In genomic region chr7:80200588-80200945, GRCm38 (mm10) we compare ENCODE assay signal across 12 mouse cellular contexts. TPM values are rescaled to one million over a fixed set of nuclear protein-coding genes. Genes with fewer than 3 reads are reported as not detected.
DNase-seq lines count a peak whose midpoint lies in the region; ATAC-seq lines count a peak whose summit lies in the region.
"Had no signal": no experiment of that assay in that cellular context is flagged by ENCODE, and none has a peak within 500 bp of the region (broad histone marks: within the 10 kb centered on the region; RNA-seq: fewer than 3 reads in every experiment).

No protein-coding gene starts in this region.

- WGBS in forebrain, embryonic 10.5 days = 91% methylated on average over 6 of the region's 6 CpGs
- WGBS in forebrain, embryonic 11.5 days = 89% methylated on average over 6 of the region's 6 CpGs
- 62% methylated on average over 6 of the region's 6 CpGs for WGBS in liver, embryonic 16.5 days (ENCODE audit: insufficient replicate concordance)
- 75% methylated on average over 6 of the region's 6 CpGs for WGBS in stomach, embryonic 15.5 days

- H3K27me3 ChIP-seq in forebrain, embryonic 10.5 days (ENCODE audit: poor library complexity, severe bottlenecking) = no peaks in the 10 kb centered on the region
- no peaks in the 10 kb centered on the region for H3K27me3 ChIP-seq in forebrain, embryonic 11.5 days (ENCODE audit: control insufficient read depth, insufficient read depth, low read length)
- no peaks in the 10 kb centered on the region for H3K27me3 ChIP-seq in megakaryocyte, embryonic 14.5 days (replicated peaks)
- no peaks in the 10 kb centered on the region for H3K27me3 ChIP-seq in liver, embryonic 16.5 days (ENCODE audit: control insufficient read depth, insufficient read depth, low read depth, low read length)
- no peaks in the 10 kb centered on the region for H3K27me3 ChIP-seq in stomach, embryonic 15.5 days (replicated peaks)

- no peak overlapping the region for H3K9ac ChIP-seq in forebrain, embryonic 11.5 days (ENCODE audit: low read length)
- H3K9ac ChIP-seq in liver, embryonic 16.5 days (ENCODE audit: low read depth, low read length) = peak overlapping the region; percentile 99
- H3K9ac ChIP-seq in stomach, embryonic 15.5 days = no peak overlapping the region

- H3K4me1 ChIP-seq in forebrain, embryonic 10.5 days = peaks cover 87% of the 10 kb centered on the region
- peaks cover 10% of the 10 kb centered on the region for H3K4me1 ChIP-seq in forebrain, embryonic 11.5 days (replicated peaks; ENCODE audit: control insufficient read depth, insufficient read depth, low read length)
- peaks cover 82% of the 10 kb centered on the region for H3K4me1 ChIP-seq in megakaryocyte, embryonic 14.5 days
- H3K4me1 ChIP-seq in liver, embryonic 16.5 days (ENCODE audit: control insufficient read depth, low read depth, low read length) = peaks cover 87% of the 10 kb centered on the region
- H3K4me1 ChIP-seq in stomach, embryonic 15.5 days = peaks cover 51% of the 10 kb centered on the region

- no peak for DNase-seq in forebrain, embryonic 10.5 days (ENCODE audit: extremely low spot score, low spot score)
- DNase-seq in forebrain, embryonic 11.5 days (ENCODE audit: low spot score) = no peak
- DNase-seq in frontal cortex, postnatal 36 days (ENCODE audit: low spot score in 2 of 2) = no peak
- DNase-seq in layer of hippocampus, postnatal 25 days (ENCODE audit: extremely low spot score in 1 of 2, low spot score in 1 of 2) = no peak
- DNase-seq: cerebellum, adult 18-20 months; kidney, adult 18-20 months; thymus, adult 2 months had no signal

- no peaks in the 10 kb centered on the region for H3K9me3 ChIP-seq in forebrain, embryonic 10.5 days
- no peaks in the 10 kb centered on the region for H3K9me3 ChIP-seq in forebrain, embryonic 11.5 days (ENCODE audit: control insufficient read depth, low read length)
- H3K9me3 ChIP-seq in megakaryocyte, embryonic 14.5 days = no peaks in the 10 kb centered on the region
- no peaks in the 10 kb centered on the region for H3K9me3 ChIP-seq in liver, embryonic 16.5 days (replicated peaks; ENCODE audit: control insufficient read depth, low read length)
- no peaks in the 10 kb centered on the region for H3K9me3 ChIP-seq in stomach, embryonic 15.5 days

- H3K36me3 ChIP-seq in forebrain, embryonic 10.5 days (replicated peaks) = peaks cover 44% of the 10 kb centered on the region
- no peaks in the 10 kb centered on the region for H3K36me3 ChIP-seq in forebrain, embryonic 11.5 days (ENCODE audit: control insufficient read depth, insufficient read depth, low read length)
- H3K36me3 ChIP-seq in megakaryocyte, embryonic 14.5 days (replicated peaks; ENCODE audit: low read length) = peaks cover 64% of the 10 kb centered on the region
- H3K36me3 ChIP-seq in liver, embryonic 16.5 days (ENCODE audit: control insufficient read depth, insufficient read depth) = peaks cover 10% of the 10 kb centered on the region; the same call in 1 of the 2 replicates
- no peaks in the 10 kb centered on the region for H3K36me3 ChIP-seq in stomach, embryonic 15.5 days

- no peak overlapping the region for H3K4me3 ChIP-seq in forebrain, embryonic 10.5 days
- no peak overlapping the region for H3K4me3 ChIP-seq in forebrain, embryonic 11.5 days (ENCODE audit: low read depth, low read length)
- H3K4me3 ChIP-seq in megakaryocyte, embryonic 14.5 days (replicated peaks) = peak overlapping the region; percentile 98
- H3K4me3 ChIP-seq in liver, embryonic 16.5 days (ENCODE audit: low read depth, low read length) = peak overlapping the region; percentile 98
- H3K4me3 ChIP-seq in stomach, embryonic 15.5 days (replicated peaks) = peak overlapping the region; percentile 64; the same call in 1 of the 2 replicates

- peak overlapping the region; percentile 0; the same call in 1 of the 2 replicates for H3K27ac ChIP-seq in forebrain, embryonic 10.5 days
- H3K27ac ChIP-seq in forebrain, embryonic 11.5 days (ENCODE audit: low read depth, low read length) = no peak overlapping the region
- H3K27ac ChIP-seq in liver, embryonic 16.5 days (ENCODE audit: low read length) = peak overlapping the region; percentile 90
- H3K27ac ChIP-seq in stomach, embryonic 15.5 days = no peak overlapping the region

- no peak overlapping the region for H3K4me2 ChIP-seq in forebrain, embryonic 11.5 days (ENCODE audit: low read depth, low read length, severe bottlenecking)
- H3K4me2 ChIP-seq in liver, embryonic 16.5 days (ENCODE audit: low read depth, low read length) = peak overlapping the region; percentile 96
- peak overlapping the region; percentile 81; the same call in 1 of the 2 replicates for H3K4me2 ChIP-seq in stomach, embryonic 15.5 days

- ATAC-seq in forebrain, embryonic 11.5 days (replicated peaks; ENCODE audit: low FRiP score) = no peak
- no peak for ATAC-seq in megakaryocyte, adult 5-6 weeks (ENCODE audit: poor library complexity, severe bottlenecking)
- ATAC-seq in liver, embryonic 16.5 days (ENCODE audit: low read depth) = no peak
- no peak for ATAC-seq in stomach, embryonic 15.5 days (ENCODE audit: insufficient read depth, low FRiP score, low read depth)

RNA-seq across cellular contexts. Expression of gene Sema4b, which starts 13.9 kb away (rescaled TPM):
- 15.1 and 15.9 TPM in 2 replicates for polyA plus RNA-seq in forebrain, embryonic 10.5 days (2016; fragmentation: Nextera tagmentation; extraction: Ambion mirVana)
- 15.7 and 17.3 TPM in 2 replicates for polyA plus RNA-seq in forebrain, embryonic 11.5 days (2014; fragmentation: Nextera tagmentation; extraction: Ambion mirVana)
- polyA plus RNA-seq in megakaryocyte, embryonic 14.5 days (2012; ENCODE audit: insufficient read depth, low replicate concordance) = 30.8 and 31.0 TPM in 2 replicates
- 10.1 and 13.7 TPM in 2 replicates for total RNA-seq in megakaryocyte, adult 5-6 weeks (2015)
- 10.5 and 11.1 TPM in 2 replicates for total RNA-seq in megakaryocyte, adult 5-6 weeks (2017)
- polyA plus RNA-seq in liver, embryonic 16.5 days (2015; fragmentation: Nextera tagmentation; extraction: Ambion mirVana) = 13.4 and 14.4 TPM in 2 replicates
- 22.1 and 23.8 TPM in 2 replicates for polyA plus RNA-seq in stomach, embryonic 15.5 days (2015; fragmentation: Nextera tagmentation; extraction: Ambion mirVana)
- total RNA-seq in layer of hippocampus, postnatal 25 days (2021) = 10 to 100 TPM; 23.0 to 23.2 TPM

RNA-seq across cellular contexts. Expression of gene Cib1, which starts 32.0 kb away (rescaled TPM):
- polyA plus RNA-seq in forebrain, embryonic 10.5 days (2016; fragmentation: Nextera tagmentation; extraction: Ambion mirVana) = 69.0 and 70.2 TPM in 2 replicates
- polyA plus RNA-seq in forebrain, embryonic 11.5 days (2014; fragmentation: Nextera tagmentation; extraction: Ambion mirVana) = 51.4 and 58.1 TPM in 2 replicates
- polyA plus RNA-seq in megakaryocyte, embryonic 14.5 days (2012; ENCODE audit: insufficient read depth, low replicate concordance) = 42.4 and 54.0 TPM in 2 replicates
- total RNA-seq in megakaryocyte, adult 5-6 weeks (2015) = 107 and 134 TPM in 2 replicates
- total RNA-seq in megakaryocyte, adult 5-6 weeks (2017) = 86.5 and 98.1 TPM in 2 replicates
- polyA plus RNA-seq in liver, embryonic 16.5 days (2015; fragmentation: Nextera tagmentation; extraction: Ambion mirVana) = 76.4 and 77.0 TPM in 2 replicates
- 157 and 158 TPM in 2 replicates for polyA plus RNA-seq in stomach, embryonic 15.5 days (2015; fragmentation: Nextera tagmentation; extraction: Ambion mirVana)
- 10 to 100 TPM; 23.8 to 25.2 TPM for total RNA-seq in layer of hippocampus, postnatal 25 days (2021)

RNA-seq across cellular contexts. Expression of gene Gdpgp1, which starts 32.1 kb away (rescaled TPM):
- polyA plus RNA-seq in forebrain, embryonic 10.5 days (2016; fragmentation: Nextera tagmentation; extraction: Ambion mirVana) = 6.3 and 6.7 TPM in 2 replicates
- 5.3 and 5.7 TPM in 2 replicates for polyA plus RNA-seq in forebrain, embryonic 11.5 days (2014; fragmentation: Nextera tagmentation; extraction: Ambion mirVana)
- 1.6 and 7.0 TPM in 2 replicates for polyA plus RNA-seq in megakaryocyte, embryonic 14.5 days (2012; ENCODE audit: insufficient read depth, low replicate concordance)
- 5.2 and 5.4 TPM in 2 replicates for total RNA-seq in megakaryocyte, adult 5-6 weeks (2015)
- total RNA-seq in megakaryocyte, adult 5-6 weeks (2017) = 1.9 and 2.7 TPM in 2 replicates
- polyA plus RNA-seq in liver, embryonic 16.5 days (2015; fragmentation: Nextera tagmentation; extraction: Ambion mirVana) = 1.5 and 1.7 TPM in 2 replicates
- polyA plus RNA-seq in stomach, embryonic 15.5 days (2015; fragmentation: Nextera tagmentation; extraction: Ambion mirVana) = 5.2 and 5.3 TPM in 2 replicates
- total RNA-seq in layer of hippocampus, postnatal 25 days (2021) = 1 to 10 TPM; 6.1 to 6.9 TPM

RNA-seq across cellular contexts. Expression of gene Ttll13, which starts 45.6 kb away (rescaled TPM):
- polyA plus RNA-seq in forebrain, embryonic 10.5 days (2016; fragmentation: Nextera tagmentation; extraction: Ambion mirVana) = 0.84 and 0.99 TPM in 2 replicates
- 1.2 and 1.5 TPM in 2 replicates for polyA plus RNA-seq in forebrain, embryonic 11.5 days (2014; fragmentation: Nextera tagmentation; extraction: Ambion mirVana)
- 0.11 TPM in 1 of 2 replicates, not detected in the other for polyA plus RNA-seq in megakaryocyte, embryonic 14.5 days (2012; ENCODE audit: insufficient read depth, low replicate concordance)
- 0.07 TPM in 1 of 2 replicates, not detected in the other for total RNA-seq in megakaryocyte, adult 5-6 weeks (2015)
- 0.12 TPM in 1 of 2 replicates, not detected in the other for total RNA-seq in megakaryocyte, adult 5-6 weeks (2017)
- 0.16 and 0.42 TPM in 2 replicates for polyA plus RNA-seq in liver, embryonic 16.5 days (2015; fragmentation: Nextera tagmentation; extraction: Ambion mirVana)
- 1.1 and 1.6 TPM in 2 replicates for polyA plus RNA-seq in stomach, embryonic 15.5 days (2015; fragmentation: Nextera tagmentation; extraction: Ambion mirVana)
- total RNA-seq in layer of hippocampus, postnatal 25 days (2021) = 1 to 10 TPM; 1.8 to 2.0 TPM
- total RNA-seq: megakaryocyte progenitor cell, adult 5-6 weeks had no signal

Comparison
In these comparisons a context has a peak if more than half of its experiments do, and no peak if none do; other contexts are left out.
1. H3K27ac ChIP-seq: peak in forebrain, embryonic 10.5 days (single experiment) and liver, embryonic 16.5 days (single experiment); none in forebrain, embryonic 11.5 days (single experiment) and stomach, embryonic 15.5 days (single experiment).
2. H3K4me3 ChIP-seq: peak in megakaryocyte, embryonic 14.5 days (single experiment), liver, embryonic 16.5 days (single experiment) and stomach, embryonic 15.5 days (single experiment); none in forebrain, embryonic 10.5 days (single experiment) and forebrain, embryonic 11.5 days (single experiment).